Mouse (Mus musculus): Measurements from ENCODE around the gene Hist1h1a.

- TF ChIP-seq CTCF (IDR thresholded peaks at IDR 0.05; ENCODE audit: extremely low read depth, insufficient read depth, low read length): no peak
- TF ChIP-seq POLR2A (IDR thresholded peaks at IDR 0.05; ENCODE audit: extremely low read depth, insufficient read depth, low read length): no peak
These were observed 41.1 kb downstream of the Hist1h1a start for GRCm38 (mm10) chr13:23804532-23804931.
